Mouse (Mus musculus) megakaryocyte, embryonic 14.5 days (primary cell): ENCODE measurements around the gene Actr1b.

ENCODE experiments used
- FLI1 ChIP-seq: IDR thresholded peaks from 2 replicates; pipeline ENCODE4 v1.6.1; 2012; ENCODE audit warnings: low read length, inconsistent platforms, mixed read lengths
- GATA1 ChIP-seq: IDR thresholded peaks from 3 replicates; pipeline ENCODE4 v1.6.1; 2012; ENCODE audit warnings: mixed read lengths, low read length, inconsistent platforms, borderline replicate concordance

DNA sequence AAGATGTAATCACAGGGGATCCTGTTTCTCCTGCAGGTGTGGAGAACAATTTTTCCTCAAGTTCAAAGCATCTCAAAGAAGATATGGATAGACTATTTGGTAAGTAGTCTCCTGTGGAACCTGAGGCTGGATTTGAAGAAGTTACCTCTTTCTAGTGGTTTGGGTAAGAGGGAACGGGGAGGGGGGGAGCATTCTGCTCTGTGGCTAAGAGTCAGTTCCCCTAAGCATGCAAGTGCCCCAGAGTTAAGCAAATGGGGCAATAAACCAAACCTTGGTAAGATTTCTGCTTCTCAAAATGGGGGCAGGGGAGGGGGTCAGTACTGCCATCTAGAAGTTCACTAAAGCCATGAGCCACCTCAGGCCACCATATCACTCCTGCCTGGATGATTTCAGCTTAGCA lies 4.6 kb upstream of the Actr1b start:
- no peak for TF ChIP-seq GATA1
- no peak for TF ChIP-seq FLI1
